Mouse (Mus musculus) large intestine, adult 2 months (tissue): ENCODE measurements at regions not wholly inside any gene's neighbourhood (a gene's known extent, or its start where the extent isn't known, plus 50 kb on each side); places are given as distances from the start of the nearest gene placed in this dataset.

Source experiments
- DNase-seq: peaks from one replicate; pipeline ENCODE4 v3.0.0-alpha.2; 2012; ENCODE audit warnings: low read depth, low spot score
- WGBS: fragments of 180-500 bp; shearing (Covaris S2); methylation state at CpG from one replicate; pipeline ENCODE4 v1.1.7; 2018; 5-methylcytosine and 5-hydroxymethylcytosine counted together

DNA sequence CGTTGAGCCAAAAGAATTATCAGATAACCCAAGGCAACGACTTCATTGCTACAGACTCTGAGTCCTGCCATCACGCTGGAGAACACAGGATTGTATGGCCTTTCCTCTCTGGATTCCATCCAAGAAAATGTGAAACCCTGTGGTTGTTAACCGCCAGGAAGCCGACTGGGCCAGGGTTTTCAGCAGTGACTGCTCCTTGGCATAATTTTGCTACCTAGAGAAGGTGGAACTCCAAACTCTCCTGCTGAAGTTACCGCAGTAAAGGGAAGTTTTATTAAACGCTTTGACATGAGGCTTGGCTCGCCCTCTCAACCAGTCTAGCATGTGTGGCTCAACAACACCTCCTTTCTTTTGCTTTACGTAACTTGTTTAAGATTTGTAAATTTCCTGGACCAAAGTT is 116.9 kb downstream of the Wif1 start:
- WGBS = 33% methylated on average over 9 of the region's 9 CpGs
- DNase-seq = no peak

DNA sequence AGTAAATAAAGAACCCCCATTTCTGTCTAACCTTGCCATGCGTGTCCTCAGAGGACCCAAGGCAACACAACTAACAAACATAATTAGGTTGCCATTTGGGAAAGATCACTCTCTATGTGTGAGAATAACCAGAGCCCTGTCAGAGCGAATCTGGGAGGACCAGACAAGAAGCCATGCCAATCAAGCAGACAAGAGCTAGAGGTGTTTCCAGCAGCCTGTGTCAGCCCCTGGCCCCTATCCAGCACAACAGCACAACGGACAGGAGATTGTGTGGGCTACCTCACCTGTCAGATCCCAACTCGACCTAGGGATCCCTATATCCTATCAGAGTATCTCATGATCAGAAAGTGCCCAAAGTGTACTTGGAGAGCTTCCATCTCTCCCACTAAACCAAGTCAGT is 119.9 kb downstream of the Wif1 start:
- no peak for DNase-seq
- WGBS = 66% methylated on average over 4 of the region's 4 CpGs

DNA sequence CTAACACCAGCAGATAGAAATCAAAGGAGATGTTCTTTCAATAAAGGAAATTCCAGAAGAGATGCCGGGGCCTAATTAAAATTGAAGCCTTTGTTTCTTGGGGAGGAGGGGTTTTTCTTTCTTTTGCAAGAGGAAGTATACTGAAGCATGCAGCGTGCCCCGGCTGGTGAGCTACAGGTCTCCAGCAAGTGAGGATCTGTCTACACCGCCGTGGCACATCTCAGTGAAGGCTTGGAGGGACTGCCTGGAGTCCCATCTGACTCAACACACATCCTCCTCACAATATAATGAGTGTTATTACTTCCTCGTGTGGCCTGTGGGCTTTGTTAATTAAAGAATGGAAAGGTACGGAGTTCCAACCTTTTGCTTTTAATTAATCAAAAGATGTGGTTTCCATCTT is 126.7 kb downstream of the Wif1 start:
- WGBS = 75% methylated on average over 7 of the region's 7 CpGs

DNA sequence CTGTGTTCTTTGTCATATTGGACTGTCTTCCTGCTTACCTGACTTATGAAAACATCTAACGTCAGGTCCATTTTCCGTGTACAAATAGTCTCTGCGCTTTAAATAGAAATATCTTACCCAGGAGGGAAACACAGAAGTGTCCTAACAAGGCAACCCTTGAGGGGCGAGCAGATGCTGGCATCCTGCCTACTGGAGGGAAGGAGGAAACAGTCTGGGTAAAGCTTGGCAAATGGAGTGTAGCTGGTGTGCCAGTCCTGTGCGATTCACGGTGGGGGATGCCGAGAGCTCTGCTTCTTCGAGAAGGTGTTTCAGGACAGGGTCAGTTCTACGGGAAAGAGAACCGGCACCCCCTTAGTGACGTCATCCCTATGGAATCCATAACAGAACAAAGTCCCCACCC is 127.4 kb downstream of the Wif1 start:
- DNase-seq = no peak
- 62% methylated on average over 11 of the region's 11 CpGs for WGBS

More for the DNA sequence above, 126.7 kb downstream of the Wif1 start:
- DNase-seq = no peak

DNA sequence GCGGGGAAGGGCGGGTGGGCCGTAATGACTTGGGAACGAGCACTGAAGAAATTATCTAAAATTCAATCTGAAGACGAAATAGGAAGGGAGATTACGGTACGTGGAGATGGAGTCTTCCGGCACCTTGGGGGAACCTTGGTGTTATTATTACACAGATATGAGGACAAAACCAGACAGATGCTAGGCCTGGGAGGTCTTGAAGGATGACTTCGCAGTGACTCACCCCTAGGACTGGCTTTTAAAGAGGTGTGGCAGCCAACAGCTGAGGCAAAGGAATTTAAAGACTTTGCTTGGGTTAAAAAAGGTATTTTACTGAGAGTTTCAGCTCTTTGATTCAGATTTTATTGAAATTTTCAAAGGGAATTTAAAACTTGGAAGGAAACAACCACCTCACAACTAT is 140.3 kb downstream of the Wif1 start:
- no peak for DNase-seq
- WGBS = 82% methylated on average over 9 of the region's 9 CpGs

DNA sequence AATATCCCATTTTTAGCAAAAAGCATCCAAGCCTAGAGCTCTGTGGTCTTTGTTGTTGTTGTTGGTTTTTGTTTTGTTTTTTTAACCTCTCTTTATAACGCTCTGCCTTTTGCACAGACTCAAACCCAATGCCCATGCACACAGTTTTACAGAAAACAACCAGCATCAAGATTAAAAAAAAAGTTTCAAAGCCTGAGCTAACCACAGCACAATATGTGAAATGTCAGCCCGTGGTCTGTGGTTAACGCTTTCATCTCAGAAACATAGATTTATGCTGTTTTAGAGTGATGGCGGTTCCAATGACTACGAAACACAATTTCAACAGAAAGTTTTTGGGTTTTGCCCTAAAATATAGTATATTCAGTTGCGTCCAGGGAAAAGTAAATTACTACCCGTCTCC is 155.4 kb downstream of the Wif1 start:
- 90% methylated on average over 7 of the region's 7 CpGs for WGBS
- DNase-seq = no peak

DNA sequence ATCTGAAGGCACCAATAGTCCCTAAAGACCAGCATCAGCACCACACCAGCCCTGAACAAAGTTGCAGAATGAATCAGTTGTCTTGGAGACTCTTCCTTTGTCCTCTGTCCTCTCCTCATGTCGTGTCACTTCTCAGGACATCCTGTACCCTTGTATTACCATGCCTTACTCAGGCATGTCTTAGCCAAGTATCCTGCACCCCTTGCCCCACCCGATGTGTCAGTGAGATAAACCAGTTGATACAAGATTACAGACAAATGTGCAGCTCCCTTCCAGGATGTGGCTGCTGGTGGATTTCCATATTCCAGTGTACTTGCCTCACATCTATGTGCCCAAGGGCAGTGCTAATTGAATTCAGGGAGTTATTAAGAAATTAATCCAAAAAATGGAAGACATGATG is 151.8 kb downstream of the Tbc1d30 start:
- DNase-seq = no peak
- 42% methylated on average over 2 of the region's 2 CpGs for WGBS

DNA sequence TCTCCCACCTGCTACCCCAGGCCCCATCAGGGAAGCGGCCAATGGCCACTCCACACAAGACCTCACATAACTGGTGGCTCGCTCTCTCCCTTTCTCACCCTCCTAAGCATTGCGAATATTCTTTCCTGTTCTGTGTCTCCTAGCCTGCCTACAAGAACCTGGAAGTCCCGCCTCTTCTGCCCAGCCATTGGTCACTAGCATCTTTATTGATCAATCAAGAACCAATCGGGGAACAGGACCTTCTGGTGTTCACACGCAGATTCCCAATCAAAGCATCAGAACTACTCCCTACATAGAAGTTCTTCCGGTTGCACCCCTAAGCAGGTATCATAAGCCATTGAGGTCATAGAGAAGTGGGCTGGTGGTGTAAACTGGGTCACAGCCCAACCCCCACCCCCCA is 148.5 kb downstream of the Tbc1d30 start:
- 90% methylated on average over 7 of the region's 7 CpGs for WGBS
- DNase-seq = no peak

DNA sequence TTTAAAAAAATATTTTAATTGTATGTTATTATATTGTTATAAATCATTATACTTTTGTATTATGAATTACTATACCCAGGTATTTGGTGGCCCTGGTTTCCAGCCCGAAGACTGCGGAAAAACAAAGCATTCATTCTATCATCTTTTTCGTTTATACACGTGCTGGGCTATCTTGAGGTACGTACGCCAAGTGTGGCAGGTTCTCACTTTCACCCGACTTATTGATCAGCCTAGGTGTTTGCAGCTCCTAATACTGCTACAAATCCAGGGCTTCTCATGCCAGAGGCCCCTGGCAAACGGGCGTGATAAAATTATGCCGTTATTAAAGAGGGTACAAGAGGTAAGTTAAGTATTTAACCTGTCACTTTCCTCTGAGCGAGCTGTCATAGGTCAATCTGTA is 145.5 kb downstream of the Tbc1d30 start:
- 58% methylated on average over 11 of the region's 11 CpGs for WGBS
- DNase-seq = no peak

DNA sequence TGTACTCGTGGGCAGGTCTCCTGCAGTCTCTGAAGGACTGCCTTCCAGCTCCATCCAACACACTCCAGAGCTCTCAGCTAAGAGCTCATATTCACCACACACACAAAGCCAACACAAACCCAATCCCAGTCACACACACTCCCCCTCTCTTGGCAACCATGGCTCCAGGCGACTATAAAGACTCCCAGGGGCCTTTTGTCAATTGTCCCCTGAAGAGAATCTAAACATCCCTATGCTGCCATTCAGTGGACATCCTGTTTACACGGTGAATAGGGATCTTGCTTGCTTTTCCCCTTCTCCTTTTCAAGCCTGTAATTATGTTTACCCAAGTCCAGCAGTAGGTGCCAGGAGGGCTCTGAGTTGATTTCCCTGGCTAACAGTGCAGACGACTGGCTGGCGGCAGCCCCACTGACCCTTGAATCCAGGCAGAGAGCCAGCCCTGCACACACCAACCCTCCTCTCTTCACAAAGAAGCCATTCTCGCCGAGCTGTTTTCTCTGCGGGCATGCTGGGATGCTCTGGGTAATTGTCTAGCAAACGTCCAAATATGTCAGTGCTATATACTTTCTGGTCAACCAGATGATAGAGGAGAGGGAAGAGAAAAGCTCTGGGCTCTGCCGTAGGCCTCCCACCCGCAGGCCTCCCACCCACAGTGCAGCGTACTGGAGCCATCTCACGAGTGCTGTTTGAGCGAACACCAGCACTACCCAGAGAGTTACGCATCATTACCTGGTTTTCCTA is 144.9 kb downstream of the Tbc1d30 start:
- 16% methylated on average over 15 of the region's 15 CpGs for WGBS

DNA sequence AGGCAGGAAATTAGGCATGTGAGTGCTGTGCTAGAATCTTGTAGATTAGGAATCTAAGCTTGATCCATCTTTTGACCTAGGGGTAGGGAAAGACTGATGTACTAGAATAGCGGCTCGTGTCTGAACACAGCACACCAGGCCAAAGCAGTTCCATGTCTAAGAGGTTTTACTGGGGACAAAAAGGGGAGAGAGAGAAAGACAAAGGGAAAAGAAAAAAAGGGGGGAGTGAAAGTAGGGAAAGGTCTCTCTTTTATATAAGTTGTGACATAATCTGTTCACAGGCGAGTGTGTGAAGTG is 144.4 kb downstream of the Tbc1d30 start:
- no peak for DNase-seq
- WGBS = 81% methylated on average over 3 of the region's 3 CpGs

More for the DNA sequence above, 144.9 kb downstream of the Tbc1d30 start:
- peak; percentile 21 for DNase-seq
